Mouse (Mus musculus) ES-E14 (cell line): ENCODE measurements at regions not wholly inside any gene's neighbourhood (a gene's known extent, or its start where the extent isn't known, plus 50 kb on each side); places are given as distances from the start of the nearest gene placed in this dataset.

Experiments
- CHD2 ChIP-seq: IDR thresholded peaks from 2 replicates; pipeline ENCODE4 v1.6.1; 2014; ENCODE audit warnings: mild to moderate bottlenecking, low read depth, low read length, inconsistent platforms
- HCFC1 ChIP-seq: IDR thresholded peaks from 2 replicates; pipeline ENCODE4 v1.6.1; 2012; ENCODE audit warnings: low read length, inconsistent platforms, borderline replicate concordance; ENCODE audit not compliant: insufficient read depth
- MAFK ChIP-seq: IDR thresholded peaks from 2 replicates; pipeline ENCODE4 v1.6.1; 2014; ENCODE audit warnings: mild to moderate bottlenecking, low read depth, low read length, inconsistent platforms; ENCODE audit not compliant: insufficient read depth
- ZC3H11A ChIP-seq: IDR thresholded peaks from 2 replicates; pipeline ENCODE4 v1.6.1; 2012; ENCODE audit warnings: low read depth, mild to moderate bottlenecking, inconsistent platforms, low read length, borderline replicate concordance
- ZNF384 ChIP-seq: IDR thresholded peaks from 2 replicates; pipeline ENCODE4 v1.6.1; 2012; ENCODE audit warnings: low read depth, low read length, inconsistent platforms

GRCm38 (mm10) chr9:46643551-46643950 is 323.8 kb upstream of the 4931429L15Rik start:
- TF ChIP-seq CHD2 = no peak
- no peak for TF ChIP-seq ZC3H11A
- no peak for TF ChIP-seq HCFC1
- no peak for TF ChIP-seq ZNF384
- no peak for TF ChIP-seq MAFK
